Mouse (Mus musculus): ENCODE data around the gene Fndc11.

GRCm38 (mm10) chr2:181241602-181242313 lies 21.9 kb downstream of the Fndc11 start, which contains the start of gene Helz2:
- no peak for TF ChIP-seq CTCF (IDR thresholded peaks at IDR 0.05; ENCODE audit: borderline replicate concordance, extremely low read depth, insufficient read depth, insufficient read length)
- TF ChIP-seq POLR2A (IDR thresholded peaks at IDR 0.05; ENCODE audit: borderline replicate concordance, extremely low read depth, insufficient read depth, insufficient read length, poor library complexity, severe bottlenecking), result no peak
